Mouse (Mus musculus) c-Kit-positive CD71-positive TER-119-negative erythroid progenitor cells, embryonic 14.5 days (primary cell): ENCODE results near the gene Sox6.

Experiments used
- DNase-seq: peaks from one replicate; pipeline ENCODE4 v3.0.0-alpha.2; 2013; ENCODE audit warnings: low read depth

Gene Sox6

DNA sequence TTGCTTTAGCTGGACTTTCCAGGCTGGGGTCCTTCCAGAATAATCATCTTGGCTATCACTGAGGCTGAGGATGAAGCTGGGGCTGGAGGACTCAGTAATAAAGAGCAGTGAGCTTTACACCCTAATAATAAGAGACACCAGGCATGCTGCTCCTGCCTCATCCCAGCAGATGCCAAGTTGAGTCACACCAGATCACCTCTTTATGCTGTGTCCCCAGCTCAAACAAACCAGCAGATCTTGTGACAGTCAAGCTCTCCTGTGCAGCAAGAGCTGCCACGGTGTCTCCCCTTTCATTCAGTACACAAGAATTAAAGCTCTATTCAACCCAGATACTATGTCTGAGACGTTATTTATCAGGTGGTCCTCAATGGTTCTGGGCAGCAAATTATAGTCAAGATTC, 560.8 kb downstream of the Sox6 start:
- DNase-seq, result no peak

DNA sequence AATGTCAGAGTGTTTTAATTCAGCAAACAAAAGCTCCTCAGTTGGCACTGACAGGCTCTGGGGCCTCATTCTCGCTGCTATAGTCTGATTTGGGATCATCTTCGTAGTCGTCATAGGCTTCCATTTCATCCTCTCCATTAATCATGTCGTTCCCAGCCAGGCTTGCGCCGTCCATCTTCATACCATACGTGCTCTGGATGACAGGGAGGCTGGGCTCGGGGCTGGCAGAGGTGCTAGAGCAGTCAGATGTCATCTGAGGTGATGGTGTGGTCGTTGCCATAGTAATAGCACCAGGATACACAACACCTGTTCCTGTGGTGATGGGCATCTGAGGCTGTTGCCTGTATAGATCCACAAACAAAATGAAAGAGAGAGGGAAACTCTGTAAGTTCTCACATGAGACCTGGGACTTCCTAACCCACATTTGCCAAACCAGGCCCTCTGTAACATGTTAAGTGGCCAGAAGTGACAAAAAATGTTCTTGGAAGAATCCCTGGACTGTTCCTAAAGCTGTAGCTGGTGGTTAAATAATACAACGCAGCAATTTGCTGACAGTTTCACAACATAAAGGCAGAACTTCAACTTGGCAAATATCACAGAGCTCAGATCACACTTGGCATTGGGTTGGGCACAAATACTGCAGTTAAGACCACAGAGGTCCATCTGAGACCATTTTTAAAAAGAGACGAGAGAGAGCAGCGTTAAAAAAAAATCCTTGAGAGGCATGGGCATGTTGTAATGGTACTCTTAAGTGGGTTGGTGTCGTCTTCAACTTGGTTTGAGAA, 561.5 kb downstream of the Sox6 start:
- DNase-seq, result no peak

DNA sequence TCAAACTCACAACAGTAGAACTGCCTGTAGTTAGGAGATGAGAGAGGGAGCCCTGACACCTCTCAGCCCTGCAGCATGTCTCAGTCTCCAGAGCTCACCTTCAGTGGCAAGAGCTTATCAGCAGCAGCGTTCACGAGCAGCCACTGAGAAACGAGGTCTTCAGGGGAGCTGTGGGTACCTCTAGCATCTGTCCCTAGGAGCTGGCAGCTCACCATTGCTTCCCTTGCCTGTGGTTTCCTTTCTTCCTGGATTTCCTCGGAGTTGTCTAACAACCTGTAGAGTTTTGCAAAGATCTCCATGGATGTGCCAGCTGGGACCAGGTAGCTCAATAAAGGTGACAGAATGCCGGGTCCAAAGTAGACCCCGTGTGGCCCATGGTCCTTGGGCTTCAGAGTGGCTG, 563.4 kb downstream of the Sox6 start:
- no peak for DNase-seq

DNA sequence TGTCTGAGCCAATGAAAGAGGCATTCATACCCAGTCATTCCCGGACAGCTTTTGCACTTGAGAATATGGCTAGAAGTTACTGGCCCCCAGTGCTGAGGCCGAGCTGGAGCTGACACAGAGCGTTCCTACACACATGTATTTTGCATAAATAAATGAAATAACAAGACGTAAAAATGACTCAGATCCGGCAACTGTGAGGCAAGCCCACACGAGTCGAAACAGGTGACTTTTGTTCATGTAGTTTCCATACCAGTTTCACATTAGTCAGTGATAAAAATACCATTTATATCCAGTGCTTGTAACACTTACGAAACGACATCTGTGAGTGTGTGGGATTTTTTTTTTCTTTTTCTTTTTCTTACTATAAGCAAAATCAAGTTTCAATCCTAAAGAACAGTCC, 564.5 kb downstream of the Sox6 start:
- DNase-seq, result no peak

DNA sequence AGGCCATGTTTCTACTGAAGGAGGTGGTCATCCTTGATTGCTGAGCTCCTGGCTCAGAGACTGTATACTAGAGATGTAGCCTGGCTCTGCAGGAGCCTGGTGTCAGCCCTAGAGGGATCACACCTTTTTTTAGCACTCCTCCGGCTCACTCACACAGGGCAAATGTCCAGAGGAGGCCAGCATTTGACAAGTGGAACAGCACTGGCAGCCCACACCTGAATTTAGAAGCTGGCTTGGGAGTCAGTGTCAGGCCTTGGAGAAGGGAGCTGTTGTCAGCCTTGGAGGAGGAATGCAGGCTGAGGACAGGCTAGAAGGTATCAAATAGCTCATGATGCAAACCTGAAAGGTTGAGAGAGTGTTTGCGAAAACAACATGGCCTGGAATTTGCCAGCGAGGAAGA, 565.7 kb downstream of the Sox6 start:
- no peak for DNase-seq

DNA sequence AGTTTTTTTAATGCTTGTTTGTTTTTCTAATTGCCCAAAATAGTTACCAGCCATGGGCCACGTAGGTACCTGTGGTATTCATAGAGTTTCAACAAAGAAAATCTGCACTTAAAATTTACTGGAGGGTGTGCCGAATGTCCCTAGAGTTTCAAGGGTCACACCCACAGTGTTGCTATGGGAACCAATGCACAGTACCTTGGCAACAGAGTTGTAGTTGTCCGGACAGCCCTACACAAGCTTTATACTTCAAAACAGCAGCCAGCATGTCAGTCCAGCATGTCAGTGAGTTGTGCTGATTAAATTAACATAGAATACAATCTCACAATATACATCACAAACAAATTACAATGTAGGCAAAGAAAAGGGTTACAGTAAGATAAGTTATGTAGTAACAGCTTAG, 567.1 kb downstream of the Sox6 start:
- no peak for DNase-seq

DNA sequence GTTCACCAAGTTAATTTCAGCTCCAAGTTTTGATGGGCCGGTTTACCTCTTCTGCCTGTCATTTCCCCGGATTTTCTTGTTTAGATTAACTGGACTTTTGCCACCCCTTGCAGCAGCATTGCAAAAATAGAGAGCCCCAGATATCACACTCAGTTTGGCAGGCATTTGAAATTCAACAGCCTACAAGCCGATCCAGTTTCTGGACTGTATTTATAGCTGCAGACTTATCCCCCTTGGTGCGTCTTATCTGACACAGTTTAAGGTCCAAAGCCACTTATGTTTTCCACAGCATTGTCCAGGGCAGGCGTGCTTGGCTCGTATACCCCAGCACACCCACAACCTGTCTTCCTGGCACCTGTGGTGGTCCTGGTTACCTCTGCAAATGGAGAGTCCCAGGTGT, 571.8 kb downstream of the Sox6 start:
- no peak for DNase-seq

DNA sequence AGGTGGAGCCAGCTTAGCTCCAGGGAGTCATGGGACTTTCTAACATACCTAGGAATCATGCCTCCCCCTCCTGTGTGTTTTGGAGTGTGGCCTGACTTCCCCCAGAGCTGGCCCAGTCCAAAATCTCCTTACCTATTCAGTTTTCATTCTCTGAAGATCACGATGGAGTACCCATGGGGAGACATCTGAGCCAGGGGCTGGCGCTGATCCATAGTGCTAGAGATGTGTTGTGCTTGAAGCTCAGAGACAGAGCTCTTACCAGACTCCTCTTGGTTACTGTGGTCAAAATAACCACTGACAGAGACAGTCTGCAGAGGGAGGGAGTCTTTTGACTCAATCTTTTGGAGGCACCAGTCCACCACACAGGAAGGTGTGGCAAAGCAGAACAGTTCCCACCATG, 575.2 kb downstream of the Sox6 start:
- no peak for DNase-seq

DNA sequence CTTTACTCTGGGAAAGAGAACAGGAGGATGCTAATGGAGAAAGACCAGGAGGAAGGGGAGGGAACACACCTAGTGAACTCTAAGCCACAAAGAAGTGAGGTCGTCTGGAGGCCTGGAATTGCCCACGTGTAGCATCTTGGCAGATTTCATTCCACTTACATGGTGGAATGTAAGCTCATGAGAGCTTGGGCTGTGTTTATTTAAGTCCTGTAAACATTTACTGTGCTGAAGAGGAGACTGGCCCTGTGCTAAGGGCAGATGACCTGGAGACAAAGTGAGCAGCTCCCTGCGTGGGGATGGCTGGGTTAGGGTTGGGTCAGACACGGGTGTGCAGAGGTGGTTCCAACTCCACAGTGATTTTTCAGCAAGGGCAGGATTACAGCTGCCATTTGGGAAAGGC, 576.3 kb downstream of the Sox6 start:
- no peak for DNase-seq

DNA sequence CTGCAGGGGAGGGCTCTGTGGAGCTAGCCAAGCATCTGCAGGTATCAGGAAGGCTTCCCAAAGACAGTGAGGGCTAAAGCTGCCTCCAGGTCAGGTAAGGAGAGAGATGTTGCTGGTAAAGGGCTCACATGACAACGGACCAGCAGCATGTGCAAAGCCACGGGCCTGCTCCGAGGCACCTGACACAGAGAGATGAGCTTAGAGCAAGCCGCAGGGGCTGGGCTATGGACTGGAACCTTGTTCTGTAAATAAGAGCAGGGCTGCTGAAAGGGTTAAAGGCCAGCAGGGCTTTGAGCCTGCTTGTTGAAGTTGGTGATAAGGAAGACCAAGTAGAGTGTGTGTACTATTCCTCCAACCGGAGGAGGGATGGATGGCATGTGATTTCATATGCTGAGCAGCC, 583.6 kb downstream of the Sox6 start:
- DNase-seq, result no peak

DNA sequence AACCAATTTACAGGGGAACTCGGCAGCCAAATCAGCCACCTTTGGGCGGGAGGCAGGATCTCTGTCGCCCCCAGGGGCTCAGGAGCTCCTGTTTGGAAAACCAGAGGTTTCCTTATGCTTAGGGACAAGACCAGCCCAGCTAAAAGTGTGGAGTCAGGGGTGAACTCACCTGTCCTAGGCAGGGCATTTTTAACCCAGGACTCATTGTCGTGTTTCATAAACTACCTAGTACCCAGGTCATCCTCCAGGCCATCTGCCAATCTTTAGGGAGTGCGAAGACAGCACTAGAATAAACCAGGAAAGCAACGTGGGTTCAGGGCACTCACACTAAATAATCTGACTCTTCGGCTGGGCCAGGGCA, 584.9 kb downstream of the Sox6 start:
- no peak for DNase-seq

DNA sequence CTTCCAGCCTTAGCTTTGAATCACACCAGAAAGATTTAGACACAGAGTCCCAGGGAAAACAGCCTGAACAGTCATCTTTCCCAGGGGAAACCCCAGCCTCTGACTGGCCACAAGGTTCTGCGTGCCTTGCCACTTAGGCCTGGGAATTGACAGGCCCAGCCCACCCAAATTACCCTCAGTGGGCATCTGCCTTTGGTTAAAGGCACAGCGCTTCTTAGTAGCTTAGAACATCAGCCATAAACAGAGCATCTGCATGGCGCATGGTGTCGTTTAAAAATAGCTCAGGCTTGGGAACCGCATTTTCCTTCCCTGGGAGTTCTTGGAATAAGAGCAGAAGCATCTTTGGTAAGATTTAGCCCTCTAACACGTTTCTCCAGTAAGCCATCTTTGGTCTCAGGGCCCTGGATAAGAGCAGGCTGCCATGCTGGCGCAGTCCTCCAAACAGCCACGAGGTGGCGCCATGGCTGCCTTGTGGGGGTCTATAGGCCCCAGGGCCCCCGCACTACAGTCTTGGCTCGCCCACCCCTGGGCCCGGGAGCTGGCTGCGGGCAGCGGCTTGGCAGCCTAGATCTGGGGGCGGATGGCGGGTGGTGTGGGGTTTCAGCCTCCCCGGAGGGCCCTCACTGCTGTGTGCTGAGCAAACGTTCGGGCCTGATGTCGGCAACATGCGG, 585.4 kb downstream of the Sox6 start:
- peak; percentile 16 for DNase-seq

DNA sequence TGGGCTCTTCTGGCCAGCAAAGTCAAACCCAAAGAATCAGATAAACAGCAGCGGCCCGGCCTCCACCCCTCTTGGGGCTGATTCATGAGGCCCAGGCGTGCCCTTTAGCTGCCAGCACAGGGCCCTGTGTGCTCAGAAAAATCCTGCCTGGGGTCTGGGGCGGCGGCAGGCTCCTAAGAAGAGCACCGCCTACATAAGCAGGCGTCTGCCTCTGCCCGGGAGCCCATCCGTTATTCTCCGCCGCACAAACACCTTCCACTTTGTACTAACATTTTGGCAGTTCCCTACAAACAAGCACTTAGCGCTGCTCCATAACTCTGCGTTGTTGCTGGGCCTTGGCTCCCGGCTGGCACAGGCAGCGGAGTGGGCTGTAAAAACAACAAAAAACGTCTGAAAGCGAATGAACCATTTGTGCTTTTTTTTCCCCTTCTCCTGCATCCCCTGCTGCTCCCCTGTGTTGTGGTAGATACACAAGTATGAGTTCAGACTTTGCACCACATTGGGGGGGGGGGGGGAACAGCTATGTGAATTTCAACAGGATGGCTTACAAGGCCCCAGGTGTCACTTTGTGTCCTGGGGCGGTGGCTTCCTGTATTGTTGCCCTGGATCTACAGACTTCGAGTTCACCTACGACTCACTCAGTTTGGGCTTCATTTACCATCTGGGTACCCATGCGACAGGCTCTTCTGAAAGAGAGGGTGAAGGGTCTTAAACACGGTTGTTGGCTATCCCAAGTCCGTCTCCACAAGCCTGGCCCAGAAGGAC, 588.0 kb downstream of the Sox6 start:
- DNase-seq, result no peak

DNA sequence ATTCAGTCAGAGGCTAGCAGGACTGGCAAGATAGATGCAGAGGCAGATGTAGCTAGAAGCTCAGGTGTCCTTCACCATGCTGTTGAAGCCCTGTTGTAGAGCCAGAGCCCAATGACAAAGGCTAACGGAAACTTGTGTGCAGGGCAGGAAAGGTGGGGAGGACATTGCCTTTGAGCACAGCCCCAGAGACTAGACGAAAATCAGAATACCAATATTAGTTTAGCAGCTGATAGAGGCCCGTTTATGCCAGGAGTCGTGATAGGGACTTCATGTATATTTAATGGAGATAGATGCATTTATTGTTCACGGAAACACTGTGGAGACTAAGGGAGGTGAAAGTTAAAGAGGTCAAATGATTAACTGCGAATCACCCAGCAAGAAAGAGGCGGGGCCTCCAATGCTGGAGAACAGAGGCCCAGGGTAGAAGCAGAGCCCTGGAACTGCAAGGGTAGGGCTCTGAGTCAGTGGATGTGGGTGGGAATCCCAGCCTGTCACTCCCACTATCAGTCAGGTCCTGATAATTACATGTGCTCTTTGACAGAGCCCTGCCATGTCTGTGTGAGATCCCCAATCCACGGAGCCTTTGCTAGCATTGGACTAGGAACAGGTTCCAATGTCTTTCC, 590.1 kb downstream of the Sox6 start:
- DNase-seq, result no peak

DNA sequence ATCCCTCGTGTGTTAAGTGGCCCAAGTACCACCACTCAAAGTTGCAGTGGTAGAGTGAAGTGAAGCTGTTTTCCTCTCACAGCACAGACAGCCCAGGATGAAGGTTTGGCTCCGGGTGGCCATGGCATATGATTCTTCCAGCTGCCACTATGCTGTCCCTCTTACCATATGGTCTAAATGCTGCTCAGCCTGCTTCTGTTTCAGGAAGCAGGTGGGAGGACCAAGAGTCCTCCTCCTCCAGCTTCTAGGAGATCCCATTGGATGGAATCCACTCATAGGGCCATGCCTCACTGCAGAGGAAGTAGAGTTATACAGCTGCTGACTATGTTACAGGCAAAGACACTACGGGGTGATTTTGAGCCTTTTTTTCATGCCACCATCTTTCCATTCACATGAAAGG, 591.5 kb downstream of the Sox6 start:
- no peak for DNase-seq

DNA sequence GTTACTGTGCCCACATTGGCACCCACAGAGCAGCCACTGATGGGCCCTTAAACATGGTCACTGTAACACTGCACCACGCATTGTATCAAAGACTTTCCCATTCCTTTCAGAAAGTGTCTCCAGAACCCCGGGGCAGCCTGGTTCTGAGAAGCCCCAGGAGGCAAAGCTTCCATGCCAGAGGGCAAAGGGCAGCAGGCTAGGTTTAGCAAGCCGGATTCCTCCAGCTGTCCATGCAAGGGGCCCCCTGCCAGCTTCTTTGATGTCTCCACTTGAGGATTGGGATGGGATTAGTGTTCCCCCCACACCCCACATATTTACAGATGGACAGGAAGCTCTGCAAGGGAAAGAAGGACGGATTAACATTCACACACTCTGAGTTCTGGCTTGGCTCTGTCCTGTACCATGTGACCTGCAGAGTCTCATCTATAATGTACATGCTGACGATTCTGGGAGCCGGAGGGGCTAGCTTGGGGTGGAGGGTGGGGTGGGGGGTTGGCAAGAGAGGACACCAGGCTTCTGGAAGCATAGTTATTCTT, 592.0 kb downstream of the Sox6 start:
- DNase-seq, result no peak

DNA sequence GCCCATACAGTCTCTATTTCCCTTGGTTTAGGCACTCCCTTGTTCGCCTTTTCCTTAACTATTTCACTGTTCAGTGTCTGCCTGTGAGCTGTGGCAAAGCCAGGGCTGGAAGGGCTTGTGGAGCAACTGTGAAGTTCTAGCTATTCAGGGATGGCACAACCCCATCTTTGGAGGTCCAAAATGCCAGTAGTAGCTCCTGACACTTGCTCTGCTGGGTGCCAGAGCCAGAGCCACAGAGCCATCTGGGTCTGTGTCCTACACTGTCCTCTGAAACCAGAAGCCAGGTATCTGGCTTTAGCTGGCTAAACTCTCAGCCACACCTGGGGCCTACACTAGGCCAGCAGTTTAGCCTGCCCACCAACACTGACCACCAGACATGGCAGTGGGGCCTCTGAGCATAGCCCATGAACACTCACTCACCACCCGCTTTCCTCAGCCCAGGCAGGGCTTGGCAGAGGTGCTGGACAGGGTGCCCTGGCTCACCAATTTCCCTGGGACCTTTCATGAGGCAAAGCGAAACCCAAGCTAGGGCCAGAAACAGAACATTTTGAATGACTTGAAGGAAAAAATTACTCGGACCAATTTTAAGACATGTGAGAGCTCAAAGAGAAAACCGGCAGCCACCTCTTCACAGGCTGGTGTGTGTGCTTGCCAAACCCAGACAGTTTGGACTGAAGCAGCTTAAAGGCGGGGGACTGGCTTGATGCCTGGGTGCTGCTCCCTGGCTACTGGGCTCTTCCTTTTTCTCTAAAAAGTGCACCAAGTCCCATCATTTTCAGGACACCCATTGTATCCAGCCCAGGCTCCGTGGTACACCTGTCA, 612.2 kb downstream of the Sox6 start:
- DNase-seq, result no peak

DNA sequence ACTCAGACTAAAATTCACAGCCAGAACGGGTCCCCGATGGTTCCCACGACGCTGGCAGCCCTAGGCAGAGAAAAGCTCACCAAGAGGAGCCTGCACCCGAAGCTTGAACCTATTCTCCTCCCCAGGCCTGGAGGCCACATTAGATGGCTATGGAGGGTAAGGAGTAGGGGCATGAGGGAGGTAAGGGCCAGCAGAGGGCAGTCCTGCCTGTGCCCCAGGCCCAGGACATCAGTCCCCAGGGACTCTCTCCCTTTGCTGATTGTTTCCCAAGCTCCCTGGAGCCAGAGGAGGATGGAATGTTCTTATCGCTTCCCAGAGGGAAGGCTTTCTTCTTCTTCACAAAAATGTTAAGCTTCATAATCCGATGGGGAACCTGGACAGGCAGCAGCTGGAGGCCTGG, 615.8 kb downstream of the Sox6 start:
- DNase-seq, result no peak

DNA sequence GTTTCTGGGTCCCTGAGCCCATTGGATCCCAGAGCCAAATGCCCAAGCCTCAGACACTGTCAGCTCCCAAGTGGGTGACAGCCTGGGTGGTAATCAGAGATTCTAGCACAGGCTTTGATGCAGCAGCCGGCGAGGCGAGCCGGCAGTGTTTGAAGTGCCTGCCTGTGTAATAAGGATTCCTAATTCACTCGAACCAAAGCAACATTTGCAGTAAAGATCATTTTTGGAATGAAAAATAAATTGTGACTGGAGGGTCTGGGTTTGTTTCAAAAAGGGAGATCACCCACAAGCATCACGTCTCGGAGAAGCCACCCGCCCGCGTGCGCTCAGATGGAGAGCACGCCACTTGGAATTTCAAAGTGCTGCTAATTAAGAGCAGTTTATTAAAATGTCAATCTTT, 617.6 kb downstream of the Sox6 start:
- no peak for DNase-seq
